Mouse (Mus musculus) cerebellum, adult 2 months (tissue): ENCODE measurements around the gene A930004D18Rik.

ENCODE experiments used
- CTCF ChIP-seq: fragments of 200-500 bp; IDR thresholded peaks from 2 replicates; pipeline ENCODE4 v1.5.1; 2011; ENCODE audit warnings: low read depth, mild to moderate bottlenecking, control low read depth, low read length, moderate library complexity, borderline replicate concordance; ENCODE audit not compliant: insufficient read depth
- POLR2A ChIP-seq: fragments of 200-500 bp; IDR thresholded peaks from 2 replicates; pipeline ENCODE4 v1.6.1; 2011; ENCODE audit warnings: low read length, control low read depth, borderline replicate concordance; ENCODE audit not compliant: insufficient read depth

DNA sequence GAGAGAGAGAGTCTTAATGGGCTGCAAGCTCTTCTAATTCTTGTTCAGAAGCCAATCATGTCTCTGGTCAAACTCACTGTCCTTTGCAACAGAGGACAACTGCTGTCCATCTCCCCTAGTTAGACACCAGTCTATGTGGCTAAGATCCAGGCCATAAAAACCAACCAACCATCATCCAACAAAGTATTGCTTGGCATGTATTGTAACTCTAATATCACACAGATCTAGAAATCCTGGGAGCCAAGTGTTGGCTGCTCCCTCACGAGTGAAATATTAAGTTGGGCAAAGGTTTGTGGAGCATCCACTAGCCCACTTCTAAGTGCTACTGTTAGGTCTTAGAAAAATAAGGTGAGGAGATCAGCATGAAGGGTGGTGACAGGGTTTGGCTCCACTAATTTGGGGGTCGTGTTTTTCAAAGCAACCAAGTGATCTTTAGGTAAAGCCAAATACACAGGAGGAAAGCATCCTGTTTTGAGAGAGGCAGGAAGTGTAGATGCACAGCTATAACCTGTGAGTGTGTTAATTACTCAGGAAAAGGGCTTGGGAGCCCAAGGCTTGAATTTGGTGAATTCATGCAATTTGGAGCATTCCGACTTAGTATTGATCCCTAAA, 710 bp upstream of the A930004D18Rik start:
- no peak for TF ChIP-seq POLR2A
- no peak for TF ChIP-seq CTCF
